Mouse (Mus musculus) liver, embryonic 16.5 days (tissue): ENCODE data around the gene Cdc42bpa. TPM values are rescaled to one million over a fixed set of nuclear protein-coding genes. Genes with fewer than 3 reads are reported as not detected.
"Not testable (repeated sequence)": the region's sequence is repeated elsewhere in the genome, so short reads cannot be mapped to it uniquely, and the experiment has no call there.

ENCODE experiments used
- ATAC-seq: fragments of 200-750 bp; cut with Nextera tagmentation; 2 replicates; pipeline ENCODE4 v1.8.0; 2017; ENCODE audit warnings: low read depth, mild to moderate bottlenecking, moderate number of reproducible peaks, moderate library complexity
- H3K27ac ChIP-seq: fragments of 300-500 bp; sonication (generic); 2 replicates; pipeline ENCODE4 v1.5.1; 2014; ENCODE audit warnings: mild to moderate bottlenecking, low read length
- H3K27me3 ChIP-seq: fragments of 300-500 bp; sonication (generic); 2 replicates; pipeline ENCODE4 v1.6.1; 2014; ENCODE audit warnings: low read depth, low read length, mixed read lengths; ENCODE audit not compliant: control insufficient read depth, insufficient read depth
- H3K36me3 ChIP-seq: fragments of 300-500 bp; sonication (generic); 2 replicates; pipeline ENCODE4 v1.6.1; 2014; ENCODE audit warnings: mild to moderate bottlenecking; ENCODE audit not compliant: control insufficient read depth, insufficient read depth
- H3K4me1 ChIP-seq: fragments of 300-500 bp; sonication (generic); 2 replicates; pipeline ENCODE4 v1.6.1; 2014; ENCODE audit warnings: low read depth, low read length, mixed read lengths; ENCODE audit not compliant: control insufficient read depth
- H3K4me2 ChIP-seq: fragments of 300-500 bp; sonication (generic); 2 replicates; pipeline ENCODE4 v1.6.1; 2014; ENCODE audit warnings: low read depth, low read length, mixed read lengths
- H3K4me3 ChIP-seq: fragments of 300-500 bp; sonication (generic); 2 replicates; pipeline ENCODE4 v1.5.1; 2014; ENCODE audit warnings: low read depth, mild to moderate bottlenecking, low read length
- H3K9ac ChIP-seq: fragments of 300-500 bp; sonication (generic); 2 replicates; pipeline ENCODE4 v1.6.1; 2014; ENCODE audit warnings: low read depth, low read length
- H3K9me3 ChIP-seq: fragments of 300-500 bp; sonication (generic); replicated peaks from 2 replicates; pipeline ENCODE4 v1.6.1; 2016; ENCODE audit warnings: low read length; ENCODE audit not compliant: control insufficient read depth
- WGBS: fragments of 180-500 bp; shearing (Covaris S2); extraction: QIAGEN DNeasy Blood & Tissue Kit; methylation state at CpG from one replicate; pipeline ENCODE4 v1.1.7; 2014; ENCODE audit not compliant: insufficient replicate concordance; 5-methylcytosine and 5-hydroxymethylcytosine counted together
- polyA plus RNA-seq: library from polyadenylated mRNA; unstranded; fragments of >200 nt; fragmentation: Nextera tagmentation; extraction: Ambion mirVana; gene quantifications from 2 replicates; pipeline ENCODE4 v1.2.1, GENCODE M21; 2015

Cdc42bpa gene
- polyA plus RNA-seq, 1 experiment from 2014 or later: 6.7 TPM

- no peak overlapping the region for H3K4me2 ChIP-seq
- ATAC-seq: no peak
- H3K27ac ChIP-seq: no peak overlapping the region
- H3K4me3 ChIP-seq: no peak overlapping the region
- H3K4me1 ChIP-seq: no peaks in the 10 kb centered on the region
- no peaks in the 10 kb centered on the region for H3K27me3 ChIP-seq
- H3K9me3 ChIP-seq: no peaks in the 10 kb centered on the region
- H3K36me3 ChIP-seq: no peaks in the 10 kb centered on the region
- H3K9ac ChIP-seq: no peak overlapping the region
Observed at GRCm38 (mm10) chr1:180008057-180008456, 47.8 kb downstream of the Cdc42bpa start.

GRCm38 (mm10) chr1:180013479-180013878, 53.2 kb downstream of the Cdc42bpa start:
- H3K27me3 ChIP-seq: no peaks in the 10 kb centered on the region
- H3K4me1 ChIP-seq: no peaks in the 10 kb centered on the region; the same call in 1 of the 2 replicates
- ATAC-seq: no peak
- no peak overlapping the region for H3K27ac ChIP-seq
- no peak overlapping the region for H3K9ac ChIP-seq
- no peak overlapping the region for H3K4me3 ChIP-seq
- WGBS: 83% methylated on average over 4 of the region's 4 CpGs
- H3K36me3 ChIP-seq: no peaks in the 10 kb centered on the region
- H3K9me3 ChIP-seq: no peaks in the 10 kb centered on the region
- H3K4me2 ChIP-seq: no peak overlapping the region

- Histone ChIP-seq H3K36me3 (no peaks in the 10 kb centered on the region), H3K27me3 (no peaks in the 10 kb centered on the region), H3K4me3 (no peak overlapping the region), H3K9ac (no peak overlapping the region), H3K27ac (no peak overlapping the region), H3K4me1 (no peaks in the 10 kb centered on the region; the same call in 1 of the 2 replicates), H3K9me3 (no peaks in the 10 kb centered on the region), H3K4me2 (no peak overlapping the region)
- 58% methylated on average over 2 of the region's 2 CpGs for WGBS
- ATAC-seq: no peak
Observed at GRCm38 (mm10) chr1:180018218-180018617, 57.9 kb downstream of the Cdc42bpa start.

GRCm38 (mm10) chr1:180021463-180022296, 61.4 kb downstream of the Cdc42bpa start:
- H3K4me1 ChIP-seq: no peaks in the 10 kb centered on the region; the same call in 1 of the 2 replicates
- no peak overlapping the region for H3K4me3 ChIP-seq
- H3K27me3 ChIP-seq: no peaks in the 10 kb centered on the region
- no peaks in the 10 kb centered on the region for H3K9me3 ChIP-seq
- H3K9ac ChIP-seq: no peak overlapping the region
- H3K4me2 ChIP-seq: no peak overlapping the region
- H3K27ac ChIP-seq: no peak overlapping the region
- H3K36me3 ChIP-seq: no peaks in the 10 kb centered on the region
- ATAC-seq: no peak
- WGBS: 53% methylated on average over 11 of the region's 11 CpGs

GRCm38 (mm10) chr1:180023512-180023911, 63.2 kb downstream of the Cdc42bpa start:
- no peak for ATAC-seq
- H3K27me3 ChIP-seq: no peaks in the 10 kb centered on the region
- 86% methylated on average over 5 of the region's 5 CpGs for WGBS

GRCm38 (mm10) chr1:180029863-180030262, 69.6 kb downstream of the Cdc42bpa start:
- H3K4me3 ChIP-seq, H3K27me3 ChIP-seq, H3K9me3 ChIP-seq, H3K36me3 ChIP-seq, H3K9ac ChIP-seq, ATAC-seq, H3K4me2 ChIP-seq: not testable (repeated sequence)
- Histone ChIP-seq H3K27ac (peak overlapping the region; percentile 7; the same call in 1 of the 2 replicates), H3K4me1 (peaks cover 15% of the 10 kb centered on the region)
- WGBS: 71% methylated on average over 5 of the region's 5 CpGs

More at GRCm38 (mm10) chr1:180023512-180023911, 63.2 kb downstream of the Cdc42bpa start:
- no peak overlapping the region for H3K27ac ChIP-seq
- no peaks in the 10 kb centered on the region for H3K4me1 ChIP-seq
- H3K4me3 ChIP-seq: no peak overlapping the region
- H3K36me3 ChIP-seq: no peaks in the 10 kb centered on the region
- no peak overlapping the region for H3K9ac ChIP-seq
- no peak overlapping the region for H3K4me2 ChIP-seq
- H3K9me3 ChIP-seq: no peaks in the 10 kb centered on the region

GRCm38 (mm10) chr1:180030631-180031365, 70.5 kb downstream of the Cdc42bpa start:
- ATAC-seq: 0 out of 2 replicates have a peak, but pooled peaks have one; percentile 41
- no peak overlapping the region for H3K4me3 ChIP-seq
- no peaks in the 10 kb centered on the region for H3K9me3 ChIP-seq
- H3K4me1 ChIP-seq: peaks cover 15% of the 10 kb centered on the region
- peak overlapping the region; percentile 29 for H3K27ac ChIP-seq
- H3K9ac ChIP-seq: no peak overlapping the region
- no peaks in the 10 kb centered on the region for H3K36me3 ChIP-seq
- peak overlapping the region; percentile 14; the same call in 1 of the 2 replicates for H3K4me2 ChIP-seq
- H3K27me3 ChIP-seq: no peaks in the 10 kb centered on the region
- 46% methylated on average over 8 of the region's 8 CpGs for WGBS

- Histone ChIP-seq H3K4me3 (no peak overlapping the region), H3K4me2 (peak overlapping the region; percentile 46), H3K36me3 (no peaks in the 10 kb centered on the region), H3K27ac (peak overlapping the region; percentile 40; the same call in 1 of the 2 replicates), H3K9ac (no peak overlapping the region), H3K27me3 (no peaks in the 10 kb centered on the region), H3K9me3 (no peaks in the 10 kb centered on the region), H3K4me1 (peaks cover 15% of the 10 kb centered on the region)
- peak; percentile 88 for ATAC-seq
- WGBS: 44% methylated on average over 5 of the region's 5 CpGs
Observed at GRCm38 (mm10) chr1:180031705-180032548, 71.7 kb downstream of the Cdc42bpa start.
